Mouse (Mus musculus) right cerebral cortex, postnatal 10 days (tissue): ENCODE results near the gene Eddm3b.

ENCODE experiments used
- DNase-seq, 2 experiments: peaks; one replicate each; pipeline ENCODE4 v3.0.0; 2021; ENCODE audit warnings: low spot score in 2 of 2

Gene Eddm3b

DNA sequence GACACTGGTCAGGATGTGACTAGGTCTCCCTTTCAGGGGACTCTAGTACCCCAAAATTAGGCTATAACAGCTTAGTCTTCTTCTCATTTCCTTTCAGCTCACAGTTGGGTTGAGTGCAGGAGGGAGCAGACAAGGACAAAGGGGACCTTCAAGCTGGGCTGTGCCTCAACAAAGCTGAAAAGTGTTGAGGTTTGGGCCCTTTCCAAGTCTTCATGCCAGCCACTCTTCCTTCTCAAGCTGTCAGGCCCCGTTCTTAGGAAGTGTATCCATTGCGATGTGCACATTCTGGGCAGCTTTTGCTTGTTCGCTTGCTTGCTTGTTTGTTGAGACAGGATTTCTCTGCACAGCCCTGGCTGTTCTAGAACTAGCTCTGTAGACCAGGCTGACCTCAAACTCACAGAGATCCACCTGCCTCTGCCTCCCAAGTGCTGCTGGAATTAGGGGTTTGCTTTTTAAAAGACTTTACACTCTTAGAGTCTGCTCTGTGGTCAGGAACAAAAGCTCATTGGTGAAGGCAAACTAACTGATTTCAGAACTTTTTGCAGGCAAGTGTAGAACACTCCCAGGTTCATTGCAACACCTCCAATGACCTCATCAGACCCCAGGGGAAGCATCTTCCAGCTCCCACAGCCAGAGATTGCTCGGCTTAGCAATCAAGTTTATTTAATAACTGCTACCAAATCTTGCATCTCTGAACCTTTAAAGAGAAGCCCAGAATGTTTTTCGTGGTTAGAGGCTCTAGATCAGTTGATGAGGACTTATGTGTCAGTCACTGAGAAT, 19.9 kb upstream of the Eddm3b start:
- peak; percentile 58 to 69 for DNase-seq

GRCm38 (mm10) chr14:51094921-51095320, 19.3 kb upstream of the Eddm3b start:
- DNase-seq: peak; percentile 42 to 46

DNA sequence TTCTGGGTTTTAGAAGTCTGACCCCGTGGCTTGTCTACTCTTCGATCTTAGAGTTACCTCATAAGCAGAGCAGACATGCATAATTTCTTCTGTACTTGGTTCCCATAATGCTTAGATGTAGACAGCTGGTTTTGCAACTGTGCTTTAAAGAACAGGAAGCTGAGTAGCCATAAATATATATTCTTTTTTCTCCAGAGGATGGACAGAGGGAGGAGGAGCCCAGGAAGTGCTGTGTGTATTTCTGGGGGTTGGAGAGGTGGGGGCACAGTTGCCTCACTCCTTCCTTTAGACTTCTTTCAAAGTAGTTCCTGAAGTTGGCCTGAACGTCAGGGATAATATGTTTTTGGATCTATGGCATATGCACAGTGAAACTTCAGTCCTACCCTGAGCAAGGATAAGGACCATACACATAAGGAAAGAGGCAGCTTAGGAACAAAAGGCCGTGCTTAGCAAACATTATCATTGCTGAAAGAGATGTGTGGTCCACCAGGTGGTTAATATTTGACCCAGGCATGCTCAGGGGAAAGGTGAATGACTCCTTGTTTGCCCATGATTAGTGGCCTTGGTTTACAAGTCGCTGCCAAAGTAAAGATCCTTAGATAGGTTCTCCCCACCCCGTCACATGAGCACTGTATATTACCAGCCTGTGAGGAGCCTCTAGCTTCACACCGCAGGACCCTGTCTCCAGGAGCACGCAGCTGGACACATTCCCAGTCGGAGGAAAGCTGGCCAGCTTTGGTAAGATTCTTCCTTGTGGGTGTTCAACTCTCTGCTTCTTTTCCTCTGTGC, 18.3 kb upstream of the Eddm3b start:
- no peak for DNase-seq

DNA sequence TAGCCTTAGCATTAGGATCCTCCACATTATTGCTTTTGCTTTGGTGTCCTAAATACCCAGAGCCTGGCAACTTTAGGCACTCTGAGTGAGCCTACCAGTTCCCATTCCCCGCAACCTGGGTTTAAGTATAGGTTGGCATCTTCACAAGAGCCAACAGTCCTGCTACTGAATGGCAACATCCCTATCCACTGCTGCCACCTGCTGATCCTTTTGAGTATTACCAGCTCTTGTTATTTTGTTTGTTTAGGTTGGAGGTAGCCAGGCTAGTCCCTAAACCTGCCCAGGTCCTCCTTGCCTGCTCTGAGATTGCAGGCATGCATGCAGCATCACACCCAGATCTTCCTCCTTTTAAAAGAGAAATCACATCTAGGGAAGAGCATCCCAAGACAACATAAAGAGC, 15.9 kb upstream of the Eddm3b start:
- DNase-seq: peak; percentile 82 to 83

- no peak for DNase-seq
These were observed 15.3 kb upstream of the Eddm3b start for GRCm38 (mm10) chr14:51098921-51099320.

- no peak for DNase-seq
These were observed 12.9 kb upstream of the Eddm3b start for GRCm38 (mm10) chr14:51101284-51101683.

DNA sequence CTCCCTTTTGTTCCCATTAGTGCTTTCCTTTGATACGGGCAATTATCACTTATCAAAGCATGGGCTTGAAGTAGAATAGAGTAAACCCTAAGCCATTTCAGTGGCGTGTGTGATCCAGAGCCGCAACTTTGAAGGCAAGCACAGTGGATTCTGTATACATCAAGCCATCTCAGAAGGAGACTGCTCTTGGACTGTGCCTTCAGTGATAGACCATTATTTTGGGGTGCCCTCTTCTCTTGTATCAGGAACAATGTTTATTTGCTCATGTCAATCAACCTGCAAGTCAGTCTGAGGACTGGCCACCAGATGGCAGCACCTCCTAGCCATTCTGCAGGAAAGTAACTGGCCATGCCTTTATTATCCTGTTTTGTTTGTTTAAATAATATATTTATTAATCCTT, 11.0 kb upstream of the Eddm3b start:
- peak; percentile 59 to 79 for DNase-seq

DNA sequence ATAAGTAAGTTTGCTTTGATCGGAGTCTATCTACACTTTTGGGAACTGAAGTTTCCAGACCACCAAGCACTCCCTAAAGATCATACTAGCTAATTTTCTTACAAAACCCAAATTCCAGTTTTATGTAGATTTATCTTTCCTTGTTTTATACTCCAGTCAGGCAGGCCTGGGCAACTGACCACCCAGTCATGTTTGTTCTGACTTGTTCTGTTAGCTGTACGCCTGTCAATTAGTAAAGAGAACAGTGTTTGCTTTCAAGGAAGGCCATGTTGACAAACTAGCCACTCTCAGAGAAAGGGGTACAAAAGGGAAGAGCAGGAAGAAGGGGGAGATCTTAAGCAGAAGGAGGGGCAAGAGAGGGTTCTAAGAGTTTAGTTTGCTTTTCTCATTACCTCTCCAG, 9.9 kb upstream of the Eddm3b start:
- DNase-seq: no peak

DNA sequence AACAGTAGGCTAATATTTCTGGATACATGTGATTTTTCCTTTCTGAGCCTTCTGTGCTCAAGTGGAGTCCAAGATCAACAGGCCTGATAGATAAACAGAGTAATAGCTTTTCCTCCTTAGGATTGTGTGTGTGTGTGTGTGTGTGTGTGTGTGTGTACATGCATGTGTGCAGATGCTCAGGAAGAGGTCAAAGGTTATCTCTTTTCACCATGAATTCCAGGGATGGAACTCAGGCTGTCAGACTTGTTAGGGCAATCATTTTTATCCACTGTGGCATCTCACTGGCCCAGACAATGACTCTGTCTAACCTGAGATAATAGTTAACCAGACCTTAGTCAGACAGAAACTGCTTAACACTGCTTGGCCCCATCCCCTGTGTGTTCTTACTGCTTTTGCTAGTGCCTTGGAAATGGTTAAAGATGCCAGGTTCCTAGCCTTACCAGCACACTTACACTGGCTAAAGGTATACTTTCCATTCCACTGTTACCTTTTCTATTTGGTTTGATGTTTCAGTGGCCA, 7.7 kb upstream of the Eddm3b start:
- DNase-seq: no peak

- DNase-seq: no peak
These were observed 2.3 kb upstream of the Eddm3b start for GRCm38 (mm10) chr14:51111966-51112365.

DNA sequence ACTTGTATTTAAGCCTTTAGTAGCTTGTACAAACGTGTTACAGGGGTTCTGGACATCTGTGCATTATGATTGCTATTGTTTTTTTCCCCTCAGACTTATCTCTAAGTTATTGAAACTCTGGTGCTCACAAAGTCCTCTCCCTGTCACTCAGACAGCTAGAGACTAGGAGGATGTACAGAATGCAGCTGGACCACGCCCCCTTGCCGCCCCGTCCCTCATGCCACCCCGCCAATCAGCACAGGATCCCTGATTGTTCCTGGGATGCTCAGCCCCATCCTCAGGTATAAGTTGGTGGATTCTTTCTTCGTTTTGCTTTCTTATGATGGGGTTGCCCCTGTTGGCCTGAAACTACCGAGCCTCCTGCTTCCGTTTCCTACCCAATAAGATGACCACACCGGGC, 750 bp upstream of the Eddm3b start:
- no peak for DNase-seq

DNA sequence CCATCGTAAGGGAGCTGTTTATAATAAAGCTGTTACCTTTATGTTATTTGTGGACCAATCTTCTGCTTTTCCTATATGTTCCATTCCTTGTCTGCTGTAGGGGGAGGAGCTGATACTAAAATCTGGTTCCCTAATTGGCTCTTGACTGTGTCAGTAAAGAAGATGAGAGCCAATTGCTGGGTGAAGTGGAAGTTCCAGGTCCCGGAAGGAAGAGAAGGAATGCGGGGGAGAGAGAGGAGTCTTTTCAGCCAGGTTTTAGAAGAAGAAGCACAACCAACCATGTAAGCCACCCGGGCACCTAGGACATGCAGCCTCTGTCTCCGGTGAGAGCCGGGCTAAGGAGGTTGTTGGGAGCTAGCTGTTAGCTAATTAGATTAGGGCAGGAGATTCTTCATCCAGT, 11.5 kb downstream of the Eddm3b start:
- DNase-seq: no peak

GRCm38 (mm10) chr14:51127648-51128258, 13.5 kb downstream of the Eddm3b start:
- DNase-seq: no peak

DNA sequence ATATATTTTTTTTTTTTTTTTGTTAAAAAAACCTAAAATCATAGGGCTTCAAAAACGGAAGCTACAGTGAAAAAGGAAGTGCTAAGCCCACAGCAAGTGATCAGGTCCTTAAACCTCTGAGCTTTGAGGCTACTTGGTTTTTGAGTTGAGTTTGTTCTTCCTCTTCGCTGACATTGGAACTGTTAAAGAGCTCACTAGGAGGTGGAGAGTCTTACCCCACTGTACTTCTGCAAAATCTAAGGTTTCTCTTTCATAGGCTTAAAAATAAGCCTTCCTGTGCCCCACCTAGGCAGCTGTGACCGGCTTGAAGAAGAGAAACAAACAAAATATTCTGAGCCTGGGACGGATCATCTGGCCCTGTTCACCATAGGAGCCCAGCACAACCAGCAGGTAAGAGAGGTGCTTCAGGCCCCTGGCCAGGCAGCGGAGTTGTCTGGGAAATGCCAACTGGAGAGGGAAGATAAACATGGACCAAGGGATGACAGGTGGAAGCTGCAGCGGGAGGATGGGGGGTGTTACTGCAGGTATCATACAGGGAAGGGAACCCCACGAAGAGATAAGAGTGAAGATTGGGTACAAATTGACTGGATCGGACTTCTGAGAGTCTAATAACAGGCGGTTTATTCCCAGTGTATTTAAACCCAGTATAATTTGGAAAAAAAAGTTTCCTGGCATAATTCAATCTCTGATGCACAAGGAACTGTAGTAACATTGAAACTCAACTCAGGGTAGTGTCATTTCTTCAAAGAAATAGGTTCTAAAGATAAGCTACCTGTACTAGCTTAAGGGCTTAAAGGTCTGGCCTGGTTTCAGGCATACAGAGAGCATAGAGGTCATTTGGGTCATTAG, 14.8 kb downstream of the Eddm3b start:
- DNase-seq: no peak

GRCm38 (mm10) chr14:51129624-51129975, 15.4 kb downstream of the Eddm3b start:
- no peak for DNase-seq

DNA sequence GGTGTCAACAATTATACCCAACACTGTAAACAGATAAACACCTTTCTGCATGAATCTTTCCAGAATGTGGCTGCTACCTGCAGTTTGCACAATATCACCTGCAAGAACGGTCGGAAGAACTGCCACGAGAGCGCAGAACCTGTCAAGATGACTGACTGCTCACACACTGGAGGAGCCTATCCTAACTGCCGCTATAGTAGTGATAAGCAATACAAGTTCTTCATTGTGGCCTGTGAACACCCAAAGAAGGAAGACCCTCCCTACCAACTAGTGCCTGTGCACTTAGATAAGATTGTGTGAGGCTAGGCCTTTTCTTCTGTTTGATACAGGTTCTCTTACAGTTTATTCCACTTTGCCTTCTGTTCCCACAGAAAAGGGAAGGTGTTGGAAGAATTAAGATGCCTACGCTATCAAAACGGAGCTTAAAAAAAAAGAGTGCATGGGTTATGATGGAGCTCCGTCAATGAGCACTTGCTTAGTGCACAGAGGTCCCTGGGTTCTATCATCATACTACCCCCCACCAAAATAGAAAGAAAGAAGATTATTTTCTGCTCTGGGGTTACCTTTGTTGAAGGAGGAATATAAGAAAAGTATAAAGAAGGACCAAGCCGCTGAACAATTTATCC, 16.2 kb downstream of the Eddm3b start:
- DNase-seq: no peak

DNA sequence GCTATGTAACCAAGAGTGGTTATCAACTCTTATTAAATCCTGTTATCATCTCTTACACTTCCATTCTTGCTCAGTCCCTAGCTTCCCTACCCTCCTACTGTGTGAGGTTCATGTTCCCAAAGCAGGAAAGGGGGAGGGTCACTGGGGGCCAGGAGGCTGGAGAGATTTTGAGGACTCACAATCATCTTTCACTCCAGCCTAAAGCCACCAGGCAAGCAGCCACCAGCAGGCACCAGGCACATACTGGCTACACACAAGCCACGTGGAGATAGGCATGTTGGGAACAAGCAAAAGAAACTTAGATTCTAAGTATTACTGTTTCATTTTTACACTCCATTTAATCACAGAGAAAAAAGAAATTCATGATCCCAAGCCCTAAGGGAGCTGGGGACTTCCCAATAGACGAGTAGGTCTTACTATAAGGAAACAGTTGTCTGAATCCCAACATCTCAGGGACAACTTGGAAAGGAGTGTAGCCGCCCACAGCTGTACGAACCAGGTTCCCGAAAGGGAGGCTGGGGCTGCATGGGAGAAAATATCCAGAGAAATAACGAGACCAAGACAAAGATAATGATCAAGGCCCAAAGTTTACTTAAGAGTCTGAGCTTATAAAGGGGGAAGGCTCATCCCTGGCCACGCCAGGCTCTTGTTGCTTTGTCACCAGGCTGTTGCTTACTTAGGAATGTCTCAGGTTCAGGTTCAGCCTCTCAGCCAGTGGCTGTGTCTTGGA, 17.0 kb downstream of the Eddm3b start:
- DNase-seq: no peak

DNA sequence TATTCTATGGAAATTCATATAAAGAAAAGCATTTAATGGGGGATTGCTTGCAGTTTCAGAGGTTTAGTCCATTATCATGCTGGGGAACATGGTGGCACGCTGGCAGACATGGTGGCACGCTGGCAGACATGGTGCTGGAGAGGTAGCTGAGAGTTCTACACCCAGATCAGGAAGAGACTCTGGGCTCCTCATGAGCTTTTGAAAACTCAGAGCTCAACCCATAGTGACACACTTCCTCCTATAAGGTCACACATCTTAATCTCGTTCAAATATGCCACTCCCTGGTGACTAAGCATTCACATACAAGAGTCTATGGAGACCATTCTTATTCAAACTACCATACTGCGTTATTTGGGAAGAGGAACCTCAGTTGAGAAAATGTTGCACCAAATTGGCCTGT, 18.1 kb downstream of the Eddm3b start:
- DNase-seq: no peak

GRCm38 (mm10) chr14:51140342-51140741, 26.1 kb downstream of the Eddm3b start:
- DNase-seq: no peak

- no peak for DNase-seq
These were observed 27.9 kb downstream of the Eddm3b start for GRCm38 (mm10) chr14:51142119-51142518.

GRCm38 (mm10) chr14:51142568-51142967, 28.3 kb downstream of the Eddm3b start:
- DNase-seq: no peak
